Mouse (Mus musculus): ENCODE measurements around the gene Ric8a.

The Ric8a gene

DNA sequence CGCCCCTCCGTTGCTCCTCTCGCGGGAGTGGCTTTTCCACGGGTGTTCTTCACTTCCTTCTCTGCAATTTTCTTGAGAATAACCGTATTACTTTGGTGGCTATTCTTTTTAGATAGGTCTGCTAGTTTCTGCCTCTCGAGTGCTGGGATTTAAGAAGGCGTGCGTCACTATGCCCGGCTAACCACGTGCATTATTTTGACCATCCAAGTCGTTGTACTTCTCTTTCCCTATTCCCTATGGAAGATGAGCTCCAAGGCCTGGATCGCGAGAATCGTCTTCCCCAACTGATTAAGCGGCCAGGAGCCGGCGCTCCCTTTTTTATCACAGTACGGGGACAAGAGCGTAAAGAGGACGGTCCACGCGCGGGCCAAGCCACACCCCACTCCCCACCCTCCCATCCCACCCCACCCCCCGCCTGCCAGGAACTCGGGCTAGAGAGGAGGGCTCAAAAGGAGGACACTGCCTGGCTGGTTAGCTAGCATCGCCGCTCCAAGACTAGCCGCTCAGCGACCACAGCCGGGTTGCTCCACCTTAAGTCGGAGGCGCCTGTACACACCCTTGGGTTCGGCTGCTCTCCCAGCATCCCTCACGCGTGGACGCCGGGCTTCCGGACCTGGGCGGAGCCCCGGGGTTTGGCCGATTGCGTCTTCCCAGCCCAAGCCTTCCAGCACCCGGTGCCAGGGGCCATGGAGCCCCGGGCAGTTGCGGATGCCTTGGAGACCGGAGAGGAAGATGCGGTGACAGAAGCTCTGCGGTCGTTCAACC is at the start of gene Ric8a:
Ric8a (plus strand) TSS at position 173 of the 765 bp plus-strand sequence.
- peak; percentile 89 to 91 for DNase-seq

DNA sequence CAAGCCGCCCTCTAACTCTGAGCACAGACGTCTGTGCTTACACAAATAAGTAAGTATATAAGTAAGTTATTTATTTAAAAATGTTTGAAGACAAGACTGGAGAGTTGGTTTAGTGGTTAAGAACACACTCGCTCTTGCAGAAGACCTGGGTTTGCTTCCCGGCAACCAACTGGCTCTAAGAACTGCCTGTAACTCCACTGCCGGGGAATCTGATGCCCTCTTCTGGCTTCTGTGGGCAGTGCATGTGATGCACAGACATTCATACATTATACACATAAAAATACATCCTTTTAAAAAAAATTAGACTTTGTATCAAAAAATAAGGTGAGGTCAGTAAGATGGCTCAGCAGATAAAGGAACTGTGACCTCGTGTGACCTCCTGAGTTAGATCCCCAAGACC is 46.3 kb upstream of the Ric8a start:
- no peak for DNase-seq

- DNase-seq, result no peak
Observed at GRCm38 (mm10) chr7:140811714-140812113, 45.0 kb upstream of the Ric8a start.

DNA sequence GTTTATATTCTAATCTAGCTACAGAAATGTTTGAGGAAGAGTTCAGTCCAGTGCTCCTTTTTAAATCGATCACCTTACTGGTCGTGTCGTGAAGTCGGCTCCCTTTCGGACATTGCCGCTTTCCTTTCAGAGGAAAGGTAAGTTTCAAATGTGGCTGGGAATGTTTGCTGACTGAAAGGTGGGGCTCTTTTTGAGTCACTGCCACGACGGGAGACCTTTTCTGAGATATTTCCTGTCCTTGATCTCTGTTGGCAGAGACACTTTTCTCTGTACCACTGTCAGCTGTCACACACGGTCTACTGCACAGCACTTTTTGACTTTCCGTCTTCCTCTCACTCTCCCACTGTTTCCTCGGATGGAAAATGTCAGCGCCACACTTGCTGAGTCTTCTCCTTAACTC is 43.9 kb upstream of the Ric8a start:
- DNase-seq, result no peak

DNA sequence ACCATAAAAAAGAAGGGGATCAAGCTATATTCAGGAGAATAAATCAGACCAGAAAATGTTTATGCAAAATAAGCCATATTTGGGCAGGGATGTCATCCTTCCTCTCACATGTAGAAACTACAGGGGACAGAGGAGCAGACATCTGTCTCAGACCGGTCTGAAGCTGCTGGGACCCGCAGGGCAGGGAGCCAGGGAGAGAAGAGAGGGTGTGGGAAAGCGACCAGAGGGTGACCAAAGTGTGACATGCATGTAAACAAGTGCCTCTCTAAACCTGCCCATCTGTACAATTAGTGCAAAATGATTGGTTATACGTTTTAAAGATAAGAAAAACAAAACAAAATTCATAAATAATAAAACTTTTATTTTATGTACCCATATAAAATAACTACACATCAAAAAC is 36.6 kb upstream of the Ric8a start:
- DNase-seq, result peak in 1 of 2 experiments; percentile 38

GRCm38 (mm10) chr7:140821305-140821652 is 35.5 kb upstream of the Ric8a start:
- DNase-seq, result peak in 1 of 2 experiments; percentile 30

- peak; percentile 90 to 98 for DNase-seq
Observed at GRCm38 (mm10) chr7:140821653-140822329, 35.0 kb upstream of the Ric8a start, which contains the start of gene Zfp941. TSS of gene Zfp941 (minus strand) at chr7:140822178.

GRCm38 (mm10) chr7:140822731-140823130 is 34.0 kb upstream of the Ric8a start:
- DNase-seq, result peak in 1 of 2 experiments; percentile 32

- DNase-seq, result peak; percentile 77 to 78
Observed at GRCm38 (mm10) chr7:140828171-140828881, 28.4 kb upstream of the Ric8a start.

DNA sequence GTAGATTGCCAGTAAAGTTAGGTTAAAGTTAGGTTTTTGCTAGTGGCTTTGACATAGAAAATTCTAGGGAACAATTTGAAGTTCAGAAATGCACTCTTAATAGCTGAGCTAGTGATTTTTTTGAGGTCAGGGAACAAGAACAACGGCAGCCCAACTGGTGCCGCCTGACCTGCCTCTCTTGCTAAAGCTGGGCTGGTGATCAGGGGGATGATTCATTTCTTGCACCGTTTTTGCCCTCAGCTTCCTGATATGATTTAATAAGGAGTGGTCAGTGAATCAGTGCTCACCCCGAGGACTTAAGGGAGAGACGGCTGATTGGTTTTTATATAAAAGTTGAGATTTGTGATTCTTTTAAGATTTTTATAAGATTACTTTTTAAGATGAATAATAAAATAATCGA is 25.3 kb upstream of the Ric8a start:
- DNase-seq, result no peak

- no peak for DNase-seq
Observed at GRCm38 (mm10) chr7:140833341-140833740, 23.4 kb upstream of the Ric8a start.

- DNase-seq, result peak in 1 of 2 experiments; percentile 43
Observed at GRCm38 (mm10) chr7:140834968-140835757, 21.6 kb upstream of the Ric8a start, which contains the start of gene Urah. TSS of gene Urah (plus strand) at chr7:140835018.

DNA sequence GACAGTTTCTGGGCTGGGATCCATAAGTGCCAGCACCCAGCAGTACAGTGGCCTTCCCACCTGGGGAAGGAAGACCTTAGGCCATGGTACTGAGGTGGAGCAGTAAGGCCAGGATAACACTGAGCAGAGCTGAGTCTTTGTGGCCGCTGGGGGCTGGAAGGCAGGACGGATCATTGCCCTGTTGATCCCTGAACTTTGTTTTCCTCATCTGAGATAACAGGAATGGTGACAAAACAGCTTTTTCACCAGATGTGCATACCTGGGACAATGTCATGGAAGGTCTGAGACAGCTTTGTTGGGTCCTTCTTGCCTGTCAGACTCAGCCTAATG is 21.0 kb upstream of the Ric8a start:
- no peak for DNase-seq

DNA sequence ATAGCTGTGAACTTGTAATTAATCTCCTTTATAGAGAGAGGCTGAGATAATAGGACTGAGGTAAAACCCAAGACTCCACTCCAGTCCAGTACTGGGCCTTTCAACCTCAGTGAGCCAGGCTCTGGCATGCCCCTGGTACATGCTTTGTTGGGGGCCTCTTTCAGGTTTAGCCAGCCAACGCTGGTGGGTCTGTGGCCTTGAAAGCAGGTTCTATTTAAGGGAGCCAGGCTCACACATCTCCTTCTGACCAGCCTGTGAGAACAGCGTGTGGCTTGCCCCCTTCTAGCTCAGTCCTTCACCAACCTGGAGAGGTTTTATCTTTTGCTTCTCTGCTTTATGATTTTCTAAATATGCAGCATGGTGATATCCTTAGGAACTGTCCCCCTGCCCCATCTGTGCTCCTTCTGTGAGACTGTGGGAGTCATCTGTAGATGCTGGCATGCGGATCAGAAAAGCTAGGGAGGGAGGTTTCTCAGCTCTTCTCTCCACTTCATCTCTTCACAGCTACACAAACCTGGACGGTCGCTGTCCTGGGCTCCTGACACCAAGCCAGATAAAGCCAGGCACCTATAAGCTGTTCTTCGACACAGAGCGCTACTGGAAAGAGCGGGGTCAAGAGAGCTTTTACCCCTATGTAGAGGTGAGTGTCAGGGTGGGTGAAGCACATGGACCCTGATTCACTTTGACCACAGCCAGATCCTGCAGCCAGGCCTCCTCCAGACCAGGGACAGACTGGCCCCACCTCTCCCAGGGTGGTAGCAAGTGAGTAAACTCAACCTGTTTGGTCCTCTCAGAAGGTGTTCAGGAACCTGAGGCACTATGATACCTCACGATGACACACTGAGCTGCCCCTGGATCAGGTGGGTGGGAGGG is 20.3 kb upstream of the Ric8a start:
- no peak for DNase-seq

DNA sequence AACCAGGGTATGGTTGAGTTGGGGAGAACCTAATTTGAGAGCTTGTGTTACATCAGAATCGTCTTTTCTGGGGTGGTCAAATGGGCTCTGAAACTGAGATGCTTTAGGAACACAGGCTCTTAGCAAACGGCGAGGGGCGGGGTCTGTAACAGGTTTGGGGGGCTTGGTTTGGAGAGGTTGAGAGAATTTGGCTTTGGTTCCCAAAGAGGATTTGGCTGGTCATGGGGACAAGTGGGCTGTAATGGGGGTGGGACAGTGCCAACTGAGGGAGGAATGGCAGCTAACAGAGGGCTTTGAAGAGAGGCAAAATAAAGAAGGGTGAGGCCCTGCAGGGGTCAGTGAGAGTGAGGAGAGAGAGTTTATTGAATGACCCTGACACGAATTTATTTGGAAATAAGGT is 17.2 kb upstream of the Ric8a start:
- no peak for DNase-seq

DNA sequence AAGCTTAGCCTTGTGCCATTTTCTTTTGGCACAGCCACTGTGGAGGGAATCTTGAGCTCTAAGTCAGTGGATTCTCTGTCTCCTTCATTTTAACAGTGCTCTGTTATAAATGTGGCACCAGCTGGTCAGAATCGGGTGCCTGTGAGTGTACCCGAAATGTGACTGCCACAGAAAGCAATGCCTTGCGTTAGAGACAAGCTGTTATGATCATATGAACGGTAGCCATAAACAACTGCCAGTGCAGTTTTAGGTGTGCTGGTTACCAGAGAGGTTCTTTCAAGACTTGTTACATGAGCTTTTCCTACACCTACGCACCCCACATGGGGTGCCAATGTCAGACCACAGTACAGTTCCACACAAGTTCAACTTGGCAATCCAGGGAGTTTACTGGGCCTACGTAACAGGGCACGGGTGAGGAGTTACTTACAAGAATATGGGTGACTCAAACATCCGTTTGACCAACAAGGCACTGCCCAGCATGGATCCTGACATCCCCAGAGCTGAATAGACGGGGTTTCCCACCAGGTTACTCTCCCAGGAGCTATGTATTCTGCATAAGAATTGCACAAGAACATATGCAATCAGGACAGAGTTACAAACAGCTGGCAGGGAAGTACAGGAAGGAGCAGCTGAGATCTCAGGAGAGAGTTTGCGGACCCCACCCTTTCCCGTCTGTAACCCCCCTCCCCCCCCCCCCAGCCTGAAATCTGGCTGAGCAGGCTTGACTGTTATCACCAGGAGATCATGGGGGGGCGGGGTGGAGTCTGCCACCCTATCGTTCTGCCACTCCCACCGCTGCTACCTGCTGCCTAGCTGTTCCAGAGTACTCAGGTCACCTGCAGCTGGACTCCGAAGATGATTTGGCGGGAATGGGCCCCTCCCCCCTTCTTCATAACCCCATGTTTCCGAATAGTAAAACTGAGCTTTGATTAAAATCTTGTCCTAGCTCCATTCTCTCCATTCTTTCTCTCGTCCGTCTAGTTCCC is 15.7 kb upstream of the Ric8a start:
- DNase-seq, result no peak

DNA sequence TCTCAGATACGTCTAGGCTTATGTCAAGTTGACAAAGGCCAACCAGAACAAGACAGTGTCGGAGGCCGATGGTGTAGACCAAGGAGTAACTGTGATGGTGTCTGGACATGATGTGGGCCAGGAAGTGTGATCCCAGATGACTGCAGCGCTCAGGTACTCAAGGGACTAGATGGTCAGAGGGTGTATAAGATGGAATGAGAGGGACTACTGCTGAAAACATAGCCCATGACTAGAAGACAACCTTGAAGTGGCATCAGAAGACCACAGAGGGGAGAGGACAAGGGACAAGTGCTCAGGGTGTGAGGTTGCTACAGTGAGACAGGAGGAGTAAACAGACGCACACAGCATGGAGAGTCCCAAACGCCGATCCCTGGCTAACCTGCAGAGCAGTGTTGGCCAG is 13.0 kb upstream of the Ric8a start:
- no peak for DNase-seq

- peak; percentile 95 to 99 for DNase-seq
Observed at GRCm38 (mm10) chr7:140844905-140845665, 11.7 kb upstream of the Ric8a start, which contains the start of gene Scgb1c1. TSS of gene Scgb1c1 (plus strand) at chr7:140845547.

DNA sequence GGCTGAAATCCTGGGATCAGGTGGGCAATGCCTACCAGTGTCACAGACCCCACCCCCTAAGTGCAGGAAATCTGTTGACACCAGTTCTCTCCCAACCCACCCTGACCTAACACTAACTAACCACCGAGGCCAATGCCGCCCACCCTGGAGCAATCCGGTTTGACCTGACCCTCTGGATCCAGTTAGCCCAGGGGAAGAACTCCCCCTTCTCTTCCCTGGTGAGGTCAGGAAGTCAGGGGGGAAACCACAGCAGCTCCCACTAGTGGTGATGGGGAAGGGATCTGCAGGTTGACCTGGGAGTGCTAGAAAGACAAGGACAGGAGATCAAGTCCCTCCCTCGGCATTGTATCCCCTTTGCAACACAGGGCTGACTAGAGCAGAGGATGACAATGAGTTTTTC is 11.1 kb upstream of the Ric8a start:
- no peak for DNase-seq

GRCm38 (mm10) chr7:140846676-140847075 is 10.1 kb upstream of the Ric8a start:
- DNase-seq, result no peak
